Mouse (Mus musculus) kidney, adult 9 months (tissue): Measurements from ENCODE around the gene Zfp809.

Experiments used
- DNase-seq: peaks from one replicate; pipeline ENCODE4 v3.0.0; 2022

The Zfp809 gene

DNA sequence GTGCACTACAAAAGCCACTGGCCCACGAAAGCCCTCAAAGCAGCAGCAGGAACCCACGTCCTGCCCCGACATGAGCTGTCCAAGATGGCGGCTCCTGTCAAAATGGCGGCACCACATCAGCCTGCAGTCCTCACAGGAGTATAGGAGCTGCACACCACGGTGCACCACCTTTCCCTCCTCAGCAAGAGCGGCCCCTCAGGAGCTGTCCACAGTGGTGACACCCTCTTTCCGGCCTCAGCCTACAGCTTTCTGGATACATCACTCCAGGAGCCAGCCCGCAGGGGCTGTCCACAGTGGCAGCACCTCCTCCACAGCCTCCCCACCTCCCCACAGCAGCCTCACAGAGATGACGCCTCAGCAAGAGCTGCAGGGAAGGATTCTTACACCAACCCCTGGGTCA lies 37.1 kb downstream of the Zfp809 start:
- no peak for DNase-seq

- DNase-seq, result no peak
These were observed 43.4 kb downstream of the Zfp809 start for GRCm38 (mm10) chr9:22268886-22269285.

GRCm38 (mm10) chr9:22278733-22279132 lies 53.2 kb downstream of the Zfp809 start:
- no peak for DNase-seq
